Mouse (Mus musculus) intestine, embryonic 14.5 days (tissue): ENCODE measurements around the gene Ccl2. TPM values are rescaled to one million over a fixed set of nuclear protein-coding genes. Genes with fewer than 3 reads are reported as not detected.

Experiments
- ATAC-seq: fragments of 200-750 bp; cut with Nextera tagmentation; replicated peaks from 2 replicates; pipeline ENCODE4 v1.8.0; 2017; ENCODE audit warnings: low read depth, moderate number of reproducible peaks, moderate TSS enrichment, moderate library complexity; ENCODE audit not compliant: low FRiP score, low TSS enrichment
- DNase-seq: peaks from one replicate; pipeline ENCODE4 v3.0.0-alpha.2; 2018; ENCODE audit warnings: low spot score
- H3K27ac ChIP-seq: fragments of 300-500 bp; sonication (generic); 2 replicates; pipeline ENCODE4 v1.5.1; 2014; ENCODE audit warnings: low read depth, mild to moderate bottlenecking, control low read depth
- H3K27me3 ChIP-seq: fragments of 300-500 bp; sonication (generic); replicated peaks from 2 replicates; pipeline ENCODE4 v1.6.1; 2014; ENCODE audit warnings: low read length, control low read depth; ENCODE audit not compliant: control insufficient read depth, insufficient read depth
- H3K36me3 ChIP-seq: fragments of 300-500 bp; sonication (generic); 2 replicates; pipeline ENCODE4 v1.6.1; 2014; ENCODE audit warnings: low read length, control low read depth; ENCODE audit not compliant: control insufficient read depth, insufficient read depth
- H3K4me1 ChIP-seq: fragments of 300-500 bp; sonication (generic); replicated peaks from 2 replicates; pipeline ENCODE4 v1.6.1; 2014; ENCODE audit warnings: low read length, control low read depth, mixed read lengths; ENCODE audit not compliant: control insufficient read depth, insufficient read depth
- H3K4me2 ChIP-seq: fragments of 300-500 bp; sonication (generic); 2 replicates; pipeline ENCODE4 v1.6.1; 2014; ENCODE audit warnings: low read length
- H3K4me3 ChIP-seq: fragments of 300-500 bp; sonication (generic); 2 replicates; pipeline ENCODE4 v1.5.1; 2014; ENCODE audit warnings: low read depth, low read length, control low read depth, mixed read lengths
- H3K9ac ChIP-seq: fragments of 300-500 bp; sonication (generic); 2 replicates; pipeline ENCODE4 v1.6.1; 2014; ENCODE audit warnings: mild to moderate bottlenecking, low read length
- H3K9me3 ChIP-seq: fragments of 300-500 bp; sonication (generic); 2 replicates; pipeline ENCODE4 v1.6.1; 2016; ENCODE audit warnings: low read length, control low read depth; ENCODE audit not compliant: control insufficient read depth
- WGBS: fragments of 180-500 bp; shearing (Covaris S2); extraction: QIAGEN DNeasy Blood & Tissue Kit; methylation state at CpG from one replicate; pipeline ENCODE4 v1.1.7; 2014; 5-methylcytosine and 5-hydroxymethylcytosine counted together
- polyA plus RNA-seq: library from polyadenylated mRNA; unstranded; fragments of >200 nt; fragmentation: Nextera tagmentation; extraction: Ambion mirVana; gene quantifications from 2 replicates; pipeline ENCODE4 v1.2.1, GENCODE M21; 2014

Ccl2 gene
- 14.0 and 17.4 TPM in 2 replicates for polyA plus RNA-seq

GRCm38 (mm10) chr11:82035356-82035755, at the start of gene Ccl2:
Gene Ccl2, plus strand, starts transcription at chr11:82035571.
- Histone ChIP-seq H3K9me3 (no peaks in the 10 kb centered on the region), H3K4me2 (no peak within 1 kb of the TSS), H3K4me3 (no peak within 1 kb of the TSS), H3K4me1 (peaks cover 5% of the 10 kb centered on the region; the same call in 1 of the 2 replicates), H3K27me3 (no peaks in the 10 kb centered on the region), H3K36me3 (no peaks in the 10 kb centered on the region), H3K9ac (no peak within 1 kb of the TSS), H3K27ac (peak within 1 kb of the TSS; percentile 14; the same call in 1 of the 2 replicates)
- no peak for DNase-seq
- ATAC-seq, result 0 out of 2 replicates have a peak, but pooled peaks have one; percentile 43
- WGBS, result 30% methylated on average over 5 of the region's 5 CpGs

DNA sequence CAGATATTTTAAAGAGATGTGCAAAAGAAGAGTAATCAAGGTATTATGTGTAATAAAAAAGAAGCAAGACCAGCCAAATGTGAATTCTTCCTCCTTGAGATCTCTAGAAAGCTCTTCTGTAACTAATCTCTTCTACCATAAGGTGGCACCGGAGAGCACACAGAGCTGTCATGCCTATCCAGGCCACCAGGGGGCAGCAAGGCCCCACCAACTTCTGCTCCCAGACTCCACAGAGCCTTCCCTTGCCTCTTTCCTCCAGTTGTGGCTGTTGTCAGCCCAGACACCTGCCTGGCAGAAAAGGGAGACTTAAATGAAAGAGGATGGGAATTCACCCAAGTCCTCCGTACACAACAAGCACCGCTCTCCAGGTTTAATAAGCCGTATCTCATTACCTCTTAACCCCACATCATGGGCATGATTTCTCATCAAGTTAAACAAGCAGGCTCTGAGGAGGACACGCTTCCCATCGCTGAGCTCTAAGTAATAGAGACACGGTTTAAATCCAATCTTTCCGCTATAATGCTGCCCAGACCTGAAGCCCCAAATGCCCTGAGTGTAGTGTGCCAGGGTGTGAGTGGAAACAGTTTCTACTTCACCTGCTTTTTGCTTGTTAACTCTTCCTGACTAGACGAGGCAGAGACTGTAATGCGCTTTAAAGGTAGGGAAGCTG, 39.1 kb upstream of the Ccl2 start:
- 66% methylated on average over 10 of the region's 10 CpGs for WGBS
- Histone ChIP-seq H3K27me3 (no peaks in the 10 kb centered on the region), H3K4me1 (no peaks in the 10 kb centered on the region), H3K4me2 (no peak overlapping the region), H3K9me3 (no peaks in the 10 kb centered on the region), H3K9ac (no peak overlapping the region), H3K27ac (no peak overlapping the region), H3K36me3 (no peaks in the 10 kb centered on the region), H3K4me3 (no peak overlapping the region)
- DNase-seq (peak; percentile 92), ATAC-seq (no peak; the same call in 1 of the 2 replicates)

GRCm38 (mm10) chr11:81997085-81997484, 38.3 kb upstream of the Ccl2 start:
- Histone ChIP-seq H3K4me3 (no peak overlapping the region), H3K9me3 (no peaks in the 10 kb centered on the region), H3K4me2 (no peak overlapping the region), H3K9ac (no peak overlapping the region), H3K36me3 (no peaks in the 10 kb centered on the region), H3K27me3 (no peaks in the 10 kb centered on the region), H3K4me1 (no peaks in the 10 kb centered on the region), H3K27ac (no peak overlapping the region)
- DNase-seq (no peak), ATAC-seq (no peak)
- 89% methylated on average over 5 of the region's 5 CpGs for WGBS

DNA sequence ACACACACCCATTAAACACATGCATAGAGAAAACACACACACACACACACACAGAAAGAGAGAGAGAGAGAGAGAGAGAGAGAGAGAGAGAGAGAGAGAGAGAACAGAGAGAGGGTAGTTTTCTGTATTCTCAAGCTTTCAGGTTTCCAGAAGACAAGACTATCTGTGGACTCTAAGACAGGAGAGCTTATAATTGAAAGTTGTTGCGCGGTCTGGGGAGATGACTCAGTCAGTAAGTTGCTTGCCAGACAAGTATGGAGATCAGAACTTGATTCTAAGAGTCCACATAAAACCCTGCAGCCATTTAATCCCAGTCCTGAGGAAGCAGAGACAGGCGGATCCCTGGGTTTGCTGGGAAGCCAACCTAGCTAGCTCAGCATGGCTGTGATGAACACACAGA, 36.7 kb upstream of the Ccl2 start:
- no peaks in the 10 kb centered on the region for H3K36me3 ChIP-seq
- no peak overlapping the region for H3K9ac ChIP-seq
- no peaks in the 10 kb centered on the region for H3K27me3 ChIP-seq
- no peak overlapping the region for H3K4me3 ChIP-seq
- DNase-seq (no peak), ATAC-seq (no peak)
- no peak overlapping the region for H3K27ac ChIP-seq
- H3K9me3 ChIP-seq, result no peaks in the 10 kb centered on the region
- no peak overlapping the region for H3K4me2 ChIP-seq
- 96% methylated on average over 3 of the region's 3 CpGs for WGBS
- H3K4me1 ChIP-seq, result no peaks in the 10 kb centered on the region

DNA sequence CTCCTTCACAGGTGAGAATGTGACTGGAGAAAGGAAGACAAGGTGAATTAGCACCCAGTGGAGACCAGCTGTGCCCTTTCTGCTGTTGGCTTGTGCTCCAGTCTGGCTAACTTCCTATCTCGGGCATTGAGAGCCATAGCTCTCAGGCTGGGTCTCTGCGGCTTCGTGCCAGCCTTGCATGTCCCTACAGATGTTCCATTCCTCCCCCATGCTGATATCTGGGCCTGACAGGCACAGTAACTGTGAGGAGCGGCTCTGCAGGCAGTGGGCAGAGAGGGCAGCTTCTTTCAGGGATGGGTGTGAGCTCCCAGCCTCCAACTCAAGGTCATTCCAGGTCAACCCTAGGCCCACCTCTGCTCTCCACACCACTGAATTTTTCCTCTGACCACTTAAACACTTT, 35.9 kb upstream of the Ccl2 start:
- ATAC-seq (no peak), DNase-seq (no peak)
- Histone ChIP-seq H3K27ac (no peak overlapping the region), H3K4me2 (no peak overlapping the region), H3K27me3 (no peaks in the 10 kb centered on the region), H3K4me3 (no peak overlapping the region), H3K9ac (no peak overlapping the region), H3K9me3 (no peaks in the 10 kb centered on the region), H3K36me3 (no peaks in the 10 kb centered on the region), H3K4me1 (no peaks in the 10 kb centered on the region)
- 82% methylated on average over 4 of the region's 4 CpGs for WGBS

DNA sequence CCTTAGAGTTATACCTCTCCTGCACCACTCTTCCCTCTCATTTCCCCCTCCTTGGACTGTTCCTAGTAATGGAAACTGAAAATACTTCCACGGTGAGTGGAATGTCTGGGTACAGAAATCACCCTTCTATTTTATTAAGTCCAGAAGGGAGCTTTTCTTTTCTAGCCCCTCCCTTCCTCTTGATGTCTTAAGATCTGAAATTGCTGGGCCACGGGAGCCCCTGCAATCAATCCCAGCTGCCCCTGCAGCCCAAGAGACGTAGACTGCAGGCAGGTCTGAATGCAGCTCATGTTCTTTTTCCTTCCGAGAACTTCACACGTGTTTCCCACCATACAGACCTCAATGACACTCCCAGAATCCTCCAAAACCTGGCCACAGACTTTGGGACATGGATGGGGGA, 34.8 kb upstream of the Ccl2 start:
- Histone ChIP-seq H3K9me3 (no peaks in the 10 kb centered on the region), H3K4me1 (no peaks in the 10 kb centered on the region), H3K36me3 (no peaks in the 10 kb centered on the region), H3K9ac (no peak overlapping the region), H3K4me3 (no peak overlapping the region), H3K4me2 (no peak overlapping the region), H3K27me3 (no peaks in the 10 kb centered on the region), H3K27ac (no peak overlapping the region)
- DNase-seq, result no peak
- 59% methylated on average over 5 of the region's 5 CpGs for WGBS
- no peak for ATAC-seq

DNA sequence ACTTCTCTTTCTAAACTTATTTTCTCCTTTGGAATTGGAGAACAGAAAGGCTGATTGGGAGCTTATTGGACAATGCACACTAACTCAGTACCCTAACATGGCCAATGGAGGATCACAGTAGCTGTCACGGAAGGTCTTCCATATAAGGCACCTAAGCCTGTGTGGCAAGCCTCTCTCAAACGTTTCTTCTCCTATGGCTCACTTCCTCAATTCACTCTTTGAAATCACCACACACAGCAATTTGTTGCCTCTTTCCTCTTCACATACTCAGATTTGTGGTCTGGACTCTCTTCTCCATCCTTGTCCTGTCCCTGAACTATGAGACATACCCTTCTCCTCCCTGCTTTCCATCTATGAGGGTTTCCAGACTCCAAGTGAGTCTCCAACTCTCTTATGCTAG, 30.6 kb upstream of the Ccl2 start:
- WGBS, result 70% methylated on average over 2 of the region's 2 CpGs
- Histone ChIP-seq H3K36me3 (no peaks in the 10 kb centered on the region), H3K4me1 (no peaks in the 10 kb centered on the region; the same call in 1 of the 2 replicates), H3K27ac (no peak overlapping the region), H3K9ac (no peak overlapping the region), H3K4me3 (no peak overlapping the region), H3K4me2 (no peak overlapping the region), H3K27me3 (no peaks in the 10 kb centered on the region), H3K9me3 (no peaks in the 10 kb centered on the region)
- no peak for DNase-seq
- ATAC-seq, result no peak

DNA sequence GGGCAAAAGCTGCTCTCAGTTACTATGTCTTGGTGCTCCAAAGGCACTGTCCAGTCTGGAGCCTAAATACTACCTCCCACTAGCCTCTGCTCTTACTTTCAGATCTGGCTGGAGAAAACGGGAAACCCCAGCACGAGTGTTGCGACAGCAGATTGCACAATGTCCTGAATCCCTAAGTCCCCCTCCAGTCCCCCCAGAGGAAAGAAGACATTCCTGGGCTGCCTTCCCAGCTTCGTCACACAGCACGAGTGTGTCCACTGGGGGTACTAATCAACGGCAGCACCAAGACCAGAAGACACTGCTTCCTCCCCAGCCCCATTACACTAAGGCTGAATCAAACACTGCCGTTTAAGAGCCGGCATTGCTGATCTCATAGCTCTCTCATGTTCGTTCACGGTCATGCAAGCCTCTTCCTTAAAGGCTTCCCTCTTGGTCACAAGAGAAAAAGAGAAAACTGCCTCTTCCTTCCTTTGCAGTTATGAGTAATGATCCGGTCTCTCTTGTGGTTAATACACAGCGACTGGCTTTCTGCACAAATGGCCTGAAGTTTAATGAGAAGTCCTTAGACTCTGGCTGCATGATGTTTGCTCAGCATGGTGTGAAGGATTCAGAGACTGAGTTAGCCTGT, 28.5 kb upstream of the Ccl2 start:
- Histone ChIP-seq H3K36me3 (no peaks in the 10 kb centered on the region), H3K4me1 (peaks cover 6% of the 10 kb centered on the region; the same call in 1 of the 2 replicates), H3K4me3 (no peak overlapping the region), H3K27me3 (no peaks in the 10 kb centered on the region), H3K9ac (no peak overlapping the region), H3K9me3 (no peaks in the 10 kb centered on the region), H3K4me2 (no peak overlapping the region), H3K27ac (peak overlapping the region; percentile 30)
- DNase-seq, result no peak
- WGBS, result 44% methylated on average over 12 of the region's 12 CpGs
- no peak for ATAC-seq

DNA sequence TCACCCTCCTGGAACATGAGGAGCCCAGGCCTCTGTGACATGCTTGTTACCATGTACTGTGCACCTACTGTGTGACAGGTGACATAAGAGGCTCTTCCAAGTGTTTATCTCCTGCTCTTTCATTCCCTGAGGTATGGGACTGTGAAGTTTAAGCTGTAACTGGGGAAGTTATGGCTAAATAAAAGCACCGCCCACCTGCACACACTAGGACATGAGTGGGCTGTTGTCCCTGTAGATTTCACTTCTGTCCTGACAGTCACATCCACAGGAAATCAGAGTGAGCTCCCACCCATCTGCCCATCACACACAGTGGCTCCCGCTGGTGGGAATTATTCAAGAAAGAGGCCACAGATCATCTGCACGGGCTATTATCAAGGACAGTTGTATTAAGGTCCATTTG, 25.3 kb upstream of the Ccl2 start:
- 87% methylated on average over 3 of the region's 3 CpGs for WGBS
- Histone ChIP-seq H3K4me3 (no peak overlapping the region), H3K4me2 (no peak overlapping the region), H3K36me3 (no peaks in the 10 kb centered on the region), H3K9me3 (no peaks in the 10 kb centered on the region), H3K27me3 (no peaks in the 10 kb centered on the region), H3K9ac (no peak overlapping the region), H3K4me1 (peaks cover 6% of the 10 kb centered on the region; the same call in 1 of the 2 replicates), H3K27ac (no peak overlapping the region)
- DNase-seq (no peak), ATAC-seq (no peak)
